Mouse (Mus musculus): ENCODE results near the gene Edem1.

Gene Edem1

DNA sequence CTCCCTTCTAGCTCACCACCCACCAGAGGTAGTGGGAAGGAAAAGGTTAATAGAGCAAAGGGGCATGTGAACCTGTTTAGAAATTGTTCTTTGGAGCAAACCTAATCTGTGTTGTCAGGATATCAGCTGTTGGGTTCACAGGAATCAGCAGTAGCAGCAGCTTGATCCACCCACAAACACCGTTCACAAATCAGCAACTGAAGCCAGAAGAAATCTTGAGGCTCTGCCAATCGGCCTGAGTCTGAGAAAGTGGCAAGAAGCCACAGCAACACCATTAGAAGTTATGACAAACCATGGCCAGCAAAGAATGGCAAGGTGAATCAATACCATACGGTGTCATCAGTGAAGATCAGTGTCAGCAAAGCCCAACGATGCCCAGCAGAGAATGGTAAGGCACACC, 42.8 kb downstream of the Edem1 start:
- DNase-seq (ENCODE audit: low read depth in 2 of 2, low spot score in 2 of 2): no peak

DNA sequence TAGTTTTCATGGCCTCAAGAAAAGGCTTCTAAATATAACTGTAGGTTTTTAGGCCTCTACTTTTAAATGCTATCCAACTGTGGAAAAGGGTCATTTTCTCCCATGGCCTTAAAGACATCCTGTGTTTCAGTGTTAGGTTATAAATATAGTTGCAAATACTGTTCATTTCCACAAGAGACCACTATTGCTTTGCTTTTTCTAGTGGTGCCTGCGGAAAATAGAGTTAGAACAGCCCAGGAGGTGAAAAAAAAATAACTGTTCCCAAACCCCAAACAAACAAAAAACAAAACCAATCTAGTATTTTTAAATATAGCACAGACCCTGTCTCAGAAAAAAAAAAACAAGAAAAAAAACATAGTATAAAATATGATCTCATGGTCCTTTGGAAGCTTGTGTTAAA, 46.9 kb downstream of the Edem1 start:
- no peak for DNase-seq (ENCODE audit: low read depth in 2 of 2, low spot score in 2 of 2)

DNA sequence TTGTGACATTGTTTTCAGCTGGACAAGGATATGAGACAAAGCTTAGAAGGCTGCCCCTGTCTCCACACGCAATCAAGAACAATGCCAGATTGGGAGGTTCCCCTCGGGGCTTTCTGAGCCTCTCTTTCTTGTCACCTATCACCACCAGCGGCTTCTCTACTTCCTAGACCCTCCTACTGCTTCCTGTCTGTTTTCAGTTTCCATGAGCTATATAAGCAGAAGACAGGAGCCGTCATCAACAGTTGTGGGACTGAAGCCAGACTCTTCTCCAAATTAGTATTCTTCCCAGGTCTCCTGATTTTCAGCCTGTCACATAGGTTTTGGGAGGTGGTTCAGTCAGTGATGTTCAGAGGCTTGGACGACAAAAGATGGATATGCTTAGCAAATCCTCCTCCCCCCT, 47.6 kb downstream of the Edem1 start:
- DNase-seq (ENCODE audit: low read depth in 2 of 2, low spot score in 2 of 2): peak; percentile 32 to 41

DNA sequence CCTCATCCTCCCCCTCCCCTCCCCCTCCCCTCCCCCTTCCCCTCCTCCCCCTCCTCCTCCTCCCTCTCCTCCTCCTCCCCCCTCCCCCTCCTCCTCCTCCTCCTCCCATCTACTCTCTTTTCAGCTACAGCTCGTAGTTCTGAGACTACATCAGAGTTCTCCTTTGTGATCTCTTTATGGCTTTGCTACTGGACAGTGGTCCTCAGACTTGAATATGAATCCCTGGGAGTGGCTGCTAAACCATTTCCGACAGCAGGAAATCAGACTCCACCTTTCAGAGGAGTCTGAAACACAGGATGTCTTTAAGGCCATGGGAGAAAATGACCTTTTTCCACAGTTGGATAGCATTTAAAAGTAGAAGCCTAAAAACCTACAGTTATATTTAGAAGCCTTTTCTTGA, 48.0 kb downstream of the Edem1 start:
- no peak for DNase-seq (ENCODE audit: low read depth in 2 of 2, low spot score in 2 of 2)

DNA sequence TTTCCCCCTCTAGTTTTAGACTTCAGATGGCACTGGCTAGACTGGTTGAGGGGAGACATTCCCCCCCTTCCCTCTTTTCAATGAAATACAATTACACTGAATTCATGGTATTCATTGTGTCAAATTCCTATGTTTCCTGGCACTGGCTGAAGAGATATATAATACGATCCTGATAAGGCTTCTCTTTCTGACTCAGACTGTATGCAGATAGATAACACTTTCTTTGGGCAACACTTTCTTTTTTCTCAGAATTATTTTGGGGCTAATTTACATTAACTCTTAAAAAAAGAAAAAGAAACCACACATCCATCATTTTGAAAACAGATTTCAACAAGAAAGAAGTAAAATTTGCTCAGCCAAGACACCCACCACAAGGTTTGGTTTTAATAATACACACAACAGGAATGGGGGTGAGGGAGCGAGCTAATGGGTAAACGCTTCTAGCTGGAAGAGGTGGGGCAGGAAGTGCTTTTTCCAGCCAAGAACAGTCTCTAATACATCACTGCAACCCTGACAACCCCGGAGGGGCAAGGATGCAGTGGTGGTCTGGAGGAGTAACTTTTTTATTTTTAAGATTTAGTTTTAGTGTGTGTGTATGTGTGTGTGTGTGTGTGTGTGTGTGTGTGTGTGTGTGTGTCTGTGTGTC, 52.0 kb downstream of the Edem1 start:
- no peak for DNase-seq (ENCODE audit: low read depth in 2 of 2, low spot score in 2 of 2)

DNA sequence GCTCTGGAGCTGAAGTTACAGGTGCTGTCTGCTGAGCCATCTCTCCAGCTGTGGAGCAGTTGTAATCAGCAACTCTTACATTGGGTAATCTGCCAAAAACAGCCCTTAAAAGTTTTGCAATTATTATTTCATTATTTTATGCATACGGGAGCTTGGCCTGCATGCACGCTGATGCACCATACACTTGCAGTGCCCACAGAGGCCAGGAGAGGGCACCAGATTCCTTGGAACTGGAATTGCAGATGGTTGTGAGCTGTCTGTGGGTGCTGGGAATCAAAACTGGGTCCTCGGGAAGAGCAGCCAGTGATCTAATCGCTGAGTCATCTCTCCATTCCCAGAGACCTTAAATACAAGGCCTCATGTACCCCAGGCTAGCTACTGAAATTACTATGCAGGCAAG, 52.6 kb downstream of the Edem1 start:
- peak in 1 of 2 experiments; percentile 11 for DNase-seq (ENCODE audit: low read depth in 2 of 2, low spot score in 2 of 2)

DNA sequence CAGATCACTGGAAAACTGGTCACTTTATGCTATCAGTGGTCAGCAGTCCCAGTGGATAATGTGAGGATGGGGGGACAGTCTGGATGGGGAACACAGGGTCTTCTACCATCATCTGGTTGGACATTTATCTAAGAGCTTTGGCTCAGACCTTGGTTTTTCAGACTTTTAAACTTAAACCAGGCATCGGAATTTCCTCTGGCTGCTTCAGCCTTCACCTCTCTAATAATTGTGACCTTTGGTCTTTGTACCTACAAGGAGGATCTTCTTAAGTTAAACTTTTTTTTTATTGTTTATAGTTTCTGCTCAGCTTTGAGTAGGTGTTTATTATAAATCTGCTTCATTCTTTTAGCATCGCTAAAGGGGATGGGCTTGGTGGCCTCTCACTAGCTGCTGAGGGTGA, 55.4 kb downstream of the Edem1 start:
- DNase-seq (ENCODE audit: low read depth in 2 of 2, low spot score in 2 of 2): no peak

DNA sequence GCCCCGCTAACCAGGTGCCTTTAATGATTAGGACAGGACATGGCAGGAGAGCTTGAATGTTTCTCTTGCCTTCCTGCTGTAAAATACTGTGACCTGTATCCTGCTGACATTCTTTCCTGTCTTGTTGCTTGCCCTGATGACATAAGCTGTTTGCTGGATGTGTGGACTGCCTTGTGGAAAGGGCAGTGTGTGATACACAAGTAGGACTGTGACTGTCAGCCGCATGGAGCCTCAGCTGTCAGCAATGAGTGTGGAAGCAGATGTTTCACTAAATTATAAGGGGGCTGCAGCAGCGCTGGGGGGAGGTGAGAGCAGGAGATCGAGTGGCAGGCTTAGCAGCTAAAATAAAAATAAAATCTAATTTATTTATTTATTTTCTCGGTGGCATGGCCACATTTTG, 56.2 kb downstream of the Edem1 start:
- DNase-seq (ENCODE audit: low read depth in 2 of 2, low spot score in 2 of 2): no peak

DNA sequence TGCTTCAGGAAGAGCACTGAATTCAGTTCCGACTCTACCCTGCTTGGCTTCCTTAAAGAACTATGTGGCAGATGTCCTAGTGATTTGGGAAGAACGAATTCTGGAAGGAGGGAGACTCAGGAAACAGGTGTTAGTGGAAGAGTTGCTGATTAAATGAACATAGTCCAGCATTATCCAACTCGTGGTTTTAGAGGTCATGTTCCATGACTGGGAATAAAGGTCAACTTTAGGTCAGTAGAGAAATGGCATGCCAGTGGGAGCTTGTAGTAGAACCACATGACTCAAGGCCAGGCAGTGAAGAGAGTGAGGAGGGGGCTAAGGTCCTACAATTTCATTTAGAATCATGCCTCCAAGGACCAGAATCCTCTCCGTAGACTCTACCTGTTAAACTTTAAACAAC, 57.9 kb downstream of the Edem1 start:
- no peak for DNase-seq (ENCODE audit: low read depth in 2 of 2, low spot score in 2 of 2)

DNA sequence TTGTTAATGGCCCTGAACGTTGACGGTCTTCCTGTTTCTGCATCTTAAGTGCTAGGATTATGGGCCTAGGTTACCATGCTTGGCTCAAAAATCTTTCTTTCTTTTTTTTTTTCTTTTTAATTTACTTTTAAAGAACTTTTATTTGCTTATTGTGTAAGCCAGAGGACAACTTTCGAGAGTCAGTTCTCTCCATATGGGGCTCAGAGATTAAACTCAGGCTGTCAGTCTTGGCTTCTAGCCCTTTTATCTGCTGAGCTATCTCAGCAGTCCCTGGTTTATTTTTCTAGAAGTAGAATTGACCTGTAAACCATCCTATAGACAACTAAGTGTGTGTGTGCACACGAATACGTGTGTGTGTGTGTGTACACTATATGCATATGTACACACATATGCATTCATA, 64.1 kb downstream of the Edem1 start:
- no peak for DNase-seq (ENCODE audit: low read depth in 2 of 2, low spot score in 2 of 2)

DNA sequence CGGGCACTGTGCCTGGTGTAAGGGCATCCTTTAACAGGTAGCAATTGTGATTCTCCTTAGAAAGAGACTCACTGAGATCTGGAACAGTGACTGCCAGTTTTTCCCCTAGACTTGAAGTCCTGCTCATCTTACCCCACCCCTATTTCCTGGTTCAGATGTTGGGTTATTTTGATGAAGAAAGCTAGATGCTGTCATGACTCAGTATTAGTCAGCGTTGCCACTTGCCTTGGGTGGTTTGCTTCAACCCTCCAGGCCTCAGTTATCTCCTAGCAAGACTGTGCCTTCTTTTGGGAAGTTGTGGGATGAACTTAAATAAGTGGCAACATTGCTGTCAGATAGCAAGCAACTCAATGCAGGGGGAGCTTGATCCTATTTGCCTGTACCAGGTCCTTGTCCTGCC, 66.7 kb downstream of the Edem1 start:
- no peak for DNase-seq (ENCODE audit: low read depth in 2 of 2, low spot score in 2 of 2)

DNA sequence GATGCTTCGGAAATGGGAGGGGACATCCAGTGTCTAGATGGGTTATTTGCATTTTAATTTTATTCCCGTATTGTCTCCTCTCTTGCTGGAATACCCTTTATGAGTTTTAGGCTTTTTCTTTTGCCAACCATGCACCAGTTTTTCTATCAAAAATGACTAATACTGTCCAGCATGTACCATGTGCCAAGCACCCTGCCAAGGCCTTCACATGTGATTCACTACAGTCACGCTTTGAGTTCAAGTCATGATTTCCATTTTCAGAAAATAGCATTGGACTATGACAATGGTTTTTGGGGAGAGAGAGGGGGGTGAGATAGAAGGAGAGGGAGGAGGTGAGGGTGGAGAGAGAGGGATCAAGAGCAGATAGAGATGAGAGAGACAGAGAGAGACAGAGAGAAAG, 67.5 kb downstream of the Edem1 start:
- no peak for DNase-seq (ENCODE audit: low read depth in 2 of 2, low spot score in 2 of 2)

DNA sequence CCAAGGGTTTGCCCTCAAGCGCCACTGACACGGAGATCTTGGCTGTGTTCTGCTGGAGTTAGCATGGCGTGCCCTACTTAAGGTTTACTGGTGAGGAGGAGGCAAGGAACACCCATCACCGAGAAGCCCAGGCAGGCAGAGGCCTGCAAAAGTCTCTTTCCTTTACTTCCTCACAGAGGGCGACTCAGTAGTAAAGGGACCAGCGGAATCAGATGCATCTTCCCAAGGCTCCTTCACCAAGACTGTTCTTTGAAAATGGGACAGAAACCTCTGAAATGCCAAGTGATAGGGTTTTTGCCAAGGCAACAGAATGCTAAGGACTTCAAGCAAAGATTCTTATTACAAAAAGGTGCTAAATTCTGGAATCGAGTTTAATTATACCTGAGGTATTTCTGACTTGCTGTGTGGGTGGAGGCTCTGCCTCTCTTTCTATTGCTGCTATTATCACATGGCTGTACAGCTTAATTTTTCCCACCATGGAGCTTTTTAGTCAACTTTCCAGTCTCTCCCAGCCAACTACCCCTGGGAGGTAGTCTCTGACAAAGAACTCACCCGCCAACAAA, 68.2 kb downstream of the Edem1 start:
- DNase-seq (ENCODE audit: low read depth in 2 of 2, low spot score in 2 of 2): no peak

DNA sequence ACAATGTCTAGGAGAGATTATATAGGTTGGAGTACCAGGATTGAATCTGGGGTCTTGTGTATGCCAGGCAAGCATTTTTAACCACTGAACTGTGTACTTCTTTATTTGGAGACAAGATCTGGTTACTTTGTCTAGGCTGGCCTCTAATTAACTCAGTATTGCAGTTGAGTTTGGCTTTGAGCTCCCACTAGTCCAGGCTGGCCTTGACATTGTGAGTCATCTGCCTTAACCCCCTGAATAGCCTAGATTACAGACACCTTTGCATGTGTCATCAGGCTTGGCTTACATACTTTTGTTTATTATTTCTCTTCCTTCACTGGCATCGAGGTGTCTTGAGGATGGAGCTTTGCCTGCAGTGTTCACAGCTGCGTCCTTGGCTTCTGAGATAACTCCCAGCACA, 70.8 kb downstream of the Edem1 start:
- DNase-seq (ENCODE audit: low read depth in 2 of 2, low spot score in 2 of 2): no peak

DNA sequence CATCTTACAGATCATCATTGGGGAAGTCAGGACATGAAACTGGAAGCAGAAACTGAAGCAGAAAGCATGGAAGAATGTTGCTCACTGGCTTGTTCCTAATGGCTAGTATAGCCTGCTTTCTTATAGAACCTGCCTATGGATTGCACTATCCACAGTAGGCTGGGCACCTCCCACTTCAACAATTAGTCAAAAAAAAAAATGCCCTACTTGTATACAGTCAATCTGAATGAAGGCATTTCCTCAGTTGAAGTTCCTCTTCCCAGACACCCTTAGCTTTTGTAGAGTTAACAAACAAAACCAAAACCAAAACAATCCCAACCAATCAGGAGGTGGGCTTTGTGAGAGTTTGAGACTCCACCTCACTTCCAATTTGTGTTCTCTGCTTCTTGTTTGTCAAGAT, 73.7 kb downstream of the Edem1 start:
- no peak for DNase-seq (ENCODE audit: low read depth in 2 of 2, low spot score in 2 of 2)

DNA sequence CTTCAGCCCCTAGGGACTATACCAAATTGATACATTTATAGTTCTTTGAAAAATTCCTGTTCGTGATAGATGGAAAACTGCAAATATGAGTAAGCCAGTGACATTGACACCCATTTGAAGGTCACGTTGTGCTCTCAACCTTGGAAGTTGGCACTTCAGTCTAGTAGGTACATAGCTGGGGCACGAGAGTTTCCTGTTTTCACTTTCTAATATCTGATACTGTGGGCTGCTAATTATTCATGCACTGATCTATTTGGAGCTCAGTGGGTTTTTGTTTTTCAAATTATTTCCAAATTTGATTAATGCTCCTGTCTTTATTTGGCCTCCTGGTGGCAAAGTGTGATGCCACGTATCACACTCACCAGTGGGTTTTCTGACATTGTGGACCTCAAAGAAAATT, 74.8 kb downstream of the Edem1 start:
- no peak for DNase-seq (ENCODE audit: low read depth in 2 of 2, low spot score in 2 of 2)

DNA sequence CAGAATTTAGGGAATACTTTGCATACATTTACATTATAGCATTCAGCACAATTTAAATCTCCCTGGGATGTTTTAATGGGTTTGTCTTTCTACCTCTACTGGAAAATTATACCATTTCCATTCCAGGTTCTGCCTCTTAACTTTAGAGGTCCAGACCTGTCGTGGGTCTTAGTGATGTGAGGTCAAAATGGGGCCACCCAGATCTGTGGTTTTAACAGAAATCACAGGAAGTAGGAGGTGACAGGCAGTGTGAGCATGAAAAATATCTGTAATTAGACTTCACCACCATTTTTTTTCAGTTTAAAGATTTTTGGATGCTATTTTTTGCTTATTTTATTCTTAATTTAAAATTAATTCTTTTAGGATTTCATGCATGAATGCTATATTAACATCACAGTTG, 78.1 kb downstream of the Edem1 start:
- no peak for DNase-seq (ENCODE audit: low read depth in 2 of 2, low spot score in 2 of 2)

Measured in CD8-positive naive resting alpha-beta T cell, adult 2 months (primary cell).